Mouse (Mus musculus): ENCODE results near the gene Syt8.
A peak's percentile ranks its signal among the peaks of the same experiment; 100 is the strongest.

The Syt8 gene

GRCm38 (mm10) chr7:142445324-142445723 lies 10.7 kb downstream of the Syt8 start:
- DNase-seq (ENCODE audit: low spot score) = no peak

- no peak for DNase-seq (ENCODE audit: low spot score)
These were observed 11.6 kb downstream of the Syt8 start for GRCm38 (mm10) chr7:142446264-142446663.

- DNase-seq (ENCODE audit: low spot score) = no peak
These were observed 14.5 kb downstream of the Syt8 start for GRCm38 (mm10) chr7:142449038-142449617.

DNA sequence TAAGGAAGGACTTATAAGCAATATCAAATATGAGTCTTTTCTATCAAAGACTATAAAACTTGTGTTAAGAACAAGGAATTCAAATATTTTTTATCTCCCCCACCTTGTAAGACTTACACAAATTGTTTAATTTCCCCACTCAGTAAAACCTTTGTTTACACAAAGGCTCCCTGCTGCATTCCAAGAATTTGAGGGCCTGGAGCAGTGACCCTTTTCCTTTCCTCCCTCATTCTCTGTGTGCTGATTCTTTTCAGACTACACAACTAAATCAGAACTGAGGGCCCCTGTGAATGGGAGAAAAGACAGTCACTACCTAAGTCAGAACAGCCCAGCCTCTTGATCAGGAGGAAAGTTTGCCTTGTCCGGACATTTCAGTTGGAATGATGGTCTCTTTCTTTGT lies 20.1 kb downstream of the Syt8 start:
- no peak for DNase-seq (ENCODE audit: low spot score)

DNA sequence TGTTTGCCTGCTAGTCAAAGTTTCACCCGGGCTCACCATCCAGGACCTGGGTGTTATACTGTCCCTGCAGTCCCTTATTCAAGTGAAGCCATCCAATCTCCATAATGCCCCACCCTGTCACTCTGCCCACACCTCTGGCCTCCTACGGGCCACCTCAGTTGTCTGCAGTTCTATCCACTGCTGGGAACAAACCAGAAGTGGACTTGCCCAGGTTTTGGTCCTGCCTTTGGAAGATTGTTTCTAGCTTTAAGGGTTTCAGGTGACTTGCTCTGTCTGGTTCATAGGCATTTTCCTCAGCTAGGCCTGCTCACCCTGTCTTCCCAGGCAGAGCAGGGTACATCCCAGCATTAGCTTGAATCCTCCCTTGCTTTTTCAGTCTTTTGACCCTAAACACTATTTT lies 20.6 kb downstream of the Syt8 start:
- DNase-seq (ENCODE audit: low spot score) = no peak

GRCm38 (mm10) chr7:142456806-142457205 lies 22.2 kb downstream of the Syt8 start:
- no peak for DNase-seq (ENCODE audit: low spot score)

DNA sequence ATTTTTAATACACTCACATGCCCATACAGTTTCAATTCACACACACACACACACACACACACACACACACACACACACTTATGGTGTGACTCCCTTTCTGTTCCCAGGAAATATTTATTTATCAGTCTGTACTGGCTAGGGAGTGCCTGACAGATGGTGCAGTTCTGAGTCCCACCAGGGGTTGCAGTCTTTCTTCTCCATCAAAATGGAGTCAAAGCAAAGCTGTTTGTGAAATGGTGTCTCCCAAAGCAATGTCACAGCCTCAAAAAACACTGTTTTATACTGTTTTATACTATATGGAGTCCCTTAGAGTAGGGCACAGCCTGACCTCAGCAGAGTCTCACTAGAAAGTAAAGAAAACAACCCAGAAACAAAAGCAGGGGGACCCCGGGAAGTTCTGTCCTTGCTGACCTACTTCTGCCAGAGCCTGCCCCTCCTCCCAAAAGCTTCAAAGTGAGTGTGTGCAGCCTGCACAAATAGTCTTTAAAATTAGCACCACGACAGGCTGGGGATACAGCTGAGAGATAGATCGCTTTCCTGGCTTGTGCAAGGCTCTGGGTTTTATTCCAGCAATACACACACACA lies 22.7 kb downstream of the Syt8 start:
- DNase-seq (ENCODE audit: low spot score) = peak; percentile 78

- DNase-seq (ENCODE audit: low spot score) = no peak
These were observed 23.4 kb downstream of the Syt8 start for GRCm38 (mm10) chr7:142458026-142458425.

DNA sequence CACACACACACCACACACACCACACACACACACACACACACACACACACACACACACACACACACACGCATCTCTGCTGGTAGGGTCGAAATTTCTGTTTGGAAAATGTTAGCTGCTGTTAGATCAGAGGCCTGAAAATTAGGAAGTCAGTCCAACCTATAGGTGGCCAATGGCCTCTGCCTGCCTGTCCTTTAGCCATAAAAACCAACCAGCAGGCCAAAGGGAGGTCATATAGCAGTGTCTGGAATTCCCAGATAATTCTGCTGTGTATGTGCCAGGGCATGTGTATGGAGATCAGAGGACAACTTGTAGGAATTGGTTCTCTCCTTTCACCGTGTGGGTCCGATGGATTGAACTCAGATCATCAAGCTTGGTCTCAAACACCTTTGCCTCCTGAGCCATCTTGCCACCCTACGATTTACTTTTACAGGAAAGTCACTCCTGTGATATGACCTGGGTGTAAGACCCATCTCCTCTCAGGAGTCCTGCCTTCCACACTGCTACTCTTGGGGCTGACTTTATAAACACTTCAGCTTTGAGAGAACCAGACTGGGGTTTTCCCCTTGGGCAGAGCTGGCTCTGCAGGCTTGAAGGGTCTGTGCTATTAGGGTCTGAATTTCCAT lies 24.1 kb downstream of the Syt8 start:
- DNase-seq (ENCODE audit: low spot score) = no peak

DNA sequence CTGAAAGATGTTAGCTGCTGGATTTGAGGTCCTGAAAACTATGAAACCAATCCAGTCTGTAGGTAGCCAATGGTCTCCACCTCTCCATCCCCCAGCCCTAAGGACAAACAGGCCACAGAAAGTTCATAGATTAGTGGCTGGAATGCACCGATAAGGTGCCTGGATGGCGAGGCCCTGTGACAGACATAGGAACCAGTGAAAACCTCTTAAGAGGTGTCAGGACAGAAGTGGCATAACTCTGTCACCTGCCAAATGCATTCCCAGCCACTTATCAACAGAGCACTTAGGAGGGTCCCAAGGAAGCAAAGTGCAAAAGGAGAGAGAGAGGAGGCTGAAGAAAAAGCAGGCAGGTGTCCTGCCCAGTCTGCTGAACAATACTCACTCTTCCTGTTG lies 24.6 kb downstream of the Syt8 start:
- no peak for DNase-seq (ENCODE audit: low spot score)

DNA sequence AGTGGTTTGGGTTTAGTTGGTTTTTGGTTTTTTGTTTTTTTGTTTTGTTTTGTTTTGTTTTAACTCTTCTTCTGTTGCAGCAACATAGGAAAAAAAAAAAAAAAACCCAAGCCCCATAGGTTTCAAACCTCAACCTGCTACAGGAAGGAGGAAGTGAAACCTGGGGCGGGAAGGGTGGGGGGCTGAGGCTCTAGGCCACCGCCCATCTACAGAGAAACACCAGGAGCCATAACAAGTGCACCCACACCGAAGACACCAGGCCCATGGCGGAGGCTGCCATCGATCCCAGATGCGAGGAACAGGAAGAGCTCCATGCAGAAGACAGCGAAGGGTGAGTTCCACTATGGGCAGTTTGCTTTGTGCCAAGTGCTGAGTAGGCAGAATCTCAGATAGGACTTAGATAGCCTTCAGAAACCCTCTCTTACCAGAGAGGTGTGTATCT lies 26.0 kb downstream of the Syt8 start, which contains the start of gene Lsp1:
Gene Lsp1, plus strand, starts transcription at position 174 of the 442 bp plus-strand sequence.
- no peak for DNase-seq (ENCODE audit: low spot score)

DNA sequence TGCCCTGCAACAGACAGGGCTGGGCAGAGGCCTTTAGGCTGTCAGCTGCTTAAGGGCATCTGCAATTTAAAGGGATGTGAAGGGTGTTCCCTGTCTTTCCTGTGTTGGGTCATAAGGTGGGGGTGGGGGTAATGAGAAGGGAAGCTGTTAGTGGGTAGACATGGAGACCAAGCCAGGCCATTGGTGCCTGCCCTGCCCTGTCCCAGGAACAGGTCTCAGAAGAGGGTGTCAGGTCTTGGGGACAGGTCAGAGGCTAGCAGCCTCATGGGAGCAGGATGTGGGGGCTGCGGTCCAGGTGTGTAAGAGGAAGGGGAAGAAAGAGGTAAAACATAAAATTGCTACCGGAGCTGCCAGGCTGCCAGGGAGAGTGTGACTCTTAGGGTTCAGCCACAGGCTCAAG lies 26.8 kb downstream of the Syt8 start:
- no peak for DNase-seq (ENCODE audit: low spot score)

GRCm38 (mm10) chr7:142462190-142462589 lies 27.5 kb downstream of the Syt8 start:
- no peak for DNase-seq (ENCODE audit: low spot score)

GRCm38 (mm10) chr7:142462594-142463078 lies 28.0 kb downstream of the Syt8 start:
- no peak for DNase-seq (ENCODE audit: low spot score)

DNA sequence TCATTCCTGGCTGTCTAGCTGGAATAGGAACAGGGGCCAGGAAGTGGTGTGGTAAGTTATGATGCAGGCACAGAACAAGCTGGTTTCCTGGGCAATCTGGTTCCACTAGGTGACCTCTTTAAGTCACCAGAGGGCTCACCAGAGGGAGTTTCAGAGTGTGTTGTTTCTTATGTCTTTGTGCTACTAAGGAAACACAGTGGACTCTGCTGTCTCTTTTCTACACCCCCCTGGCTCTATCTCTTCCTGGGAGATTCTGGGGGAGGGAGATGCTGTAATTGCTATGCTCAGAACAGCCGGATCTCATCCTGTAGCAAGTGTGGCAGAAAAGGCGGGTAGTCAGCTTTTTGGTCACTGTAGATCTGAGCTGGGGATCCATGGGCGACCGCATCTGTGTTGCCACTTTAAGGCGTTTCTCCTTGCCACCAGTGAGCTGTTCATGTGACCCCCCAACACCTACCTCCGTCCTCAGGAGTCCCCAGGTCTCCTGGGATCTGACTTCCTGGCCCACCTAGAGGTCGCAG lies 35.6 kb downstream of the Syt8 start:
- no peak for DNase-seq (ENCODE audit: low spot score)

- DNase-seq (ENCODE audit: low spot score) = peak; percentile 67
These were observed 36.3 kb downstream of the Syt8 start for GRCm38 (mm10) chr7:142470808-142471413.

GRCm38 (mm10) chr7:142471414-142471861 lies 36.8 kb downstream of the Syt8 start:
- no peak for DNase-seq (ENCODE audit: low spot score)

DNA sequence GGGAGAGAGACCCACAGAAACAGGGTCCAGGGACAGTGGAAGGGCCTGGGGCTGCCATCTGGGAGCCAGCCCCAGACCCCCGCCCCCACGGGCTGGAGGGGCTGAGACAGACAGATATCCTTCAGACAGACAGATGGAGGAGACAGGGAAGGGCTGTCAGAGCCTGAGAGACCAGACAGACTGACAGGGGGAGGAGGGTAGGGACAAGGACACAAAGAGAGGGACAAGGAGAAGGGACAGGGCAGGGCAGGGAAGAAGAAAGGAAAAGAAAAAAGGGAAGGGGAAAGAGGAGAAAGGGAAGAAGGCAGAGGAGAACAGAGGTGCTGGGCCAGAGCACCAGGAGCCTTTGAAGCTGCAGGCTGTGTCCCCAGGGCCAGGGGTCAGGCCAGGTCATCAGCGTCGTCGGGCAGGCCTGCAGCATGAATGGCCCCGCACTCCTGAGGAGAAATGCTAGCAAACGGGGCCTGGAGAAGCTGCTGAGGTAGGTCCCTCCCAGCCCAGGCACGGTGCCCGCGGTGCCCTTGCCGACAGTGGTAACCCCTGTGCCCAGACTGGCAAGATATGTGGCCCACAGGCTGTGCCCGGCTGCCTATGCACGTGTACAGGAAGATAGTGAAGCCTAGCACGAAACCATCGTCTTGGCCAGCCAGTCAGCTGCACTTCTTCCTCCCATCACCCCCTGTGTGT lies 37.4 kb downstream of the Syt8 start:
- DNase-seq (ENCODE audit: low spot score) = no peak

DNA sequence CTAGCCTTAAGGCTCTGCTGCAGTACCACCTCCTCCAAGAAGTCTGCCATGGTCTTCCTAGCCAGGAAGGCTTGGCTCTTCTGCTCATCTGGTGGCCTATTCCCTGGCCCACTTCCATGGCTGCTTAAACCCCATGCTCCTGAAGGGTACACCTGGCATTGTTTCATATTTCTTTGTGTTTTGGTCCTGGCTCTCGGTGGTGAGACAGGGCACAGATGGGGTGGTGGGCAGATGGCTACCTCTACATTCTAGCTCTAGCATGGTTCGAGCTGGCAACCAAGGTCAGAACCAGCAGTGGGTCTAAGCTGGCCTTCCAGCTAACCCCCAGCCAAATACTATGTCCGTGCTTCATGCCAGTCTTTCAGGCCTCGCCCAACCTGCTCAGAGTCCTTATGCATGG lies 38.3 kb downstream of the Syt8 start:
- no peak for DNase-seq (ENCODE audit: low spot score)

GRCm38 (mm10) chr7:142473476-142473875 lies 38.8 kb downstream of the Syt8 start:
- no peak for DNase-seq (ENCODE audit: low spot score)

- no peak for DNase-seq (ENCODE audit: low spot score)
These were observed 40.1 kb downstream of the Syt8 start for GRCm38 (mm10) chr7:142474799-142475198.

GRCm38 (mm10) chr7:142475641-142476040 lies 41.0 kb downstream of the Syt8 start:
- DNase-seq (ENCODE audit: low spot score) = no peak

Measured in retina, embryonic 14.5 days (tissue).